Mouse (Mus musculus): Measurements from ENCODE around the gene Gbf1. TPM values are rescaled to one million over a fixed set of nuclear protein-coding genes. Genes with fewer than 3 reads are reported as not detected.
A peak's percentile ranks its signal among the peaks of the same experiment; 100 is the strongest.

Gbf1 gene
- polyA plus RNA-seq, 1 experiment from 2014 or later: 57.4 TPM

GRCm38 (mm10) chr19:46303251-46304215 is 151.2 kb downstream of the Gbf1 start:
- Histone ChIP-seq H3K9ac (replicated peaks) (no peak overlapping the region), H3K36me3 (peaks cover 5% of the 10 kb centered on the region; the same call in 1 of the 2 replicates), H3K4me3 (replicated peaks) (peak overlapping the region; percentile 65), H3K9me3 (no peaks in the 10 kb centered on the region), H3K4me1 (replicated peaks) (peaks cover 14% of the 10 kb centered on the region), H3K27me3 (peaks cover 32% of the 10 kb centered on the region), H3K27ac (no peak overlapping the region), H3K4me2 (peak overlapping the region; percentile 86)
- no peak for ATAC-seq (ENCODE audit: insufficient number of reproducible peaks, insufficient read depth, low FRiP score, low TSS enrichment, low read depth)
- 53% methylated on average over 18 of the region's 18 CpGs for WGBS

GRCm38 (mm10) chr19:46304216-46304841 is 152.0 kb downstream of the Gbf1 start, which contains the start of gene Nfkb2:
Nfkb2 (plus strand) TSS chr19:46304320.
- H3K27ac ChIP-seq: peak within 1 kb of the TSS; percentile 72

DNA sequence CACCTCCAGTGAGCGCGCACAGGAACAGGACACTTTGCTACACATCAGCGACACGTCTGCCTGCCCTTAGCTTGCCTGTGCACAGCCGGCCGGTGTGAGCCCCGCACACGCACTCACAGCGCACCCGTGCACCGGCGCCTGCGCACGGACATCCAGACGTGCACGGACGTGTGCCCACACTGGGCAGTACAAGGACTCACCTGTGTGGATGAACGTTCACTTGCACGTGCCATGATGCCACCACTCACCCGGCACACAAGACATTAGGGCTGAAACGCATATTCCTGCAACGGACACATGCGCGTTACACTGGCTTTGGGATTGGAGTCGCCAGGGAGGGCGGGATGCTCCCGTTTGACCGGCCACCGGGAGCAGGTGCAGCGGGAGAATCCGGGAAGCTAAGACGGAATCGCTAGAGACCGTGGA is 152.6 kb downstream of the Gbf1 start:
- H3K4me1 ChIP-seq (replicated peaks): peaks cover 19% of the 10 kb centered on the region
- H3K27me3 ChIP-seq: peaks cover 40% of the 10 kb centered on the region
- under 1% methylated on average over 34 of the region's 34 CpGs for WGBS
- H3K4me3 ChIP-seq (replicated peaks): peak overlapping the region; percentile 65
- H3K4me2 ChIP-seq: peak overlapping the region; percentile 86
- peak overlapping the region; percentile 66 for H3K9ac ChIP-seq (replicated peaks)
- H3K27ac ChIP-seq: no peak overlapping the region
- H3K9me3 ChIP-seq: no peaks in the 10 kb centered on the region
- peaks cover 9% of the 10 kb centered on the region; the same call in 1 of the 2 replicates for H3K36me3 ChIP-seq
- peak; percentile 27; the same call in 1 of the 2 replicates for ATAC-seq (ENCODE audit: insufficient number of reproducible peaks, insufficient read depth, low FRiP score, low TSS enrichment, low read depth)

More at GRCm38 (mm10) chr19:46304216-46304841, 152.0 kb downstream of the Gbf1 start, which contains the start of gene Nfkb2:
- peak; percentile 80 for ATAC-seq (ENCODE audit: insufficient number of reproducible peaks, insufficient read depth, low FRiP score, low TSS enrichment, low read depth)
- Histone ChIP-seq H3K9ac (replicated peaks) (peak within 1 kb of the TSS; percentile 66), H3K4me1 (replicated peaks) (peaks cover 19% of the 10 kb centered on the region), H3K4me2 (peak within 1 kb of the TSS; percentile 86), H3K9me3 (no peaks in the 10 kb centered on the region), H3K36me3 (peaks cover 5% of the 10 kb centered on the region; the same call in 1 of the 2 replicates), H3K27me3 (peaks cover 36% of the 10 kb centered on the region), H3K4me3 (replicated peaks) (peak within 1 kb of the TSS; percentile 65)
- WGBS: under 1% methylated on average over 39 of the region's 39 CpGs

DNA sequence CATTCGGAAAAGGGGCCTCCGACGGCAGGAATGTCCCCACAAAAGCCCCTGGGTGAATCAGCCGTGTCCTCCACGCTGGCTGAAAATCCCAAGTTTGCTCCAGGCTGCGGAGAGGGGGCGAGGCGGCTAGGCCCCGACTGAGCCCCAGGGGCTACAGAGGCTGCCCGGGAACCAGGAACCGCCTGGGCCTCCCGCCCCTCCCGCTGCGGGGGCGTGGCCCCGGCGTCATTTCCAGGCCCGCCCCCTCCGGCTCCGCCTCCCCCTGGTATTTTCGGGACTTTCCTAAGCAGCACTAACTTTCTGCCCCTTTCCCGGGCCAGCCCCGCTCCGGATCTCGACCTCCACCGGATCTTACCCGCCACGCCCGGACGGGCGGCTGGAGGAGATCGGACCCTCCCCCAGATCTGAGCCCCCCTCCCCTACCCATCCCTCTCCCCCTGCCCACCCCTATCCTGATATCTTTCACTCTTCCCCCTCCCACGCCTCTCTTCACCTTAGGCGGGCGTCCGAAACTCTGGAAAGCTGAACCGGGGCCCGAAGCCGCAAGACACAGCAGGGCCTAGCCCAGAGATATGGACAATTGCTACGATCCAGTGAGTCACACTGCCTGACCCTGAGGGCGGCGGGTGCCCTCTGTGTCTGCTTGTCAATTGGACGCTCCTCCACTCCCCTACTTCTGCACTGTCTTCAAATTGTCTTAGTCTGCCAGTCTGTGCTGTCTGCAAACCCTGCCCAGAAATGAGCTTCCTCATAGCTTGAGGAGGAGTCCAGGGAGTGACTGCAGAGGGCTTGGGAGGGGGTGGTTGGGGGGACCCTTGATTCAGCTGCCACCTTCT is 153.3 kb downstream of the Gbf1 start:
- peak overlapping the region; percentile 86 for H3K4me2 ChIP-seq
- H3K9me3 ChIP-seq: no peaks in the 10 kb centered on the region
- peaks cover 19% of the 10 kb centered on the region for H3K4me1 ChIP-seq (replicated peaks)
- under 1% methylated on average over 42 of the region's 43 CpGs for WGBS
- ATAC-seq (ENCODE audit: insufficient number of reproducible peaks, insufficient read depth, low FRiP score, low TSS enrichment, low read depth): peak; percentile 50
- H3K36me3 ChIP-seq: peaks cover 16% of the 10 kb centered on the region
- peak overlapping the region; percentile 66 for H3K9ac ChIP-seq (replicated peaks)
- H3K4me3 ChIP-seq (replicated peaks): peak overlapping the region; percentile 65
- 0 out of 2 replicates have a peak overlapping the region, but pooled peaks have one; percentile 17 for H3K27ac ChIP-seq
- peaks cover 43% of the 10 kb centered on the region for H3K27me3 ChIP-seq

- no peak overlapping the region for H3K27ac ChIP-seq
- WGBS: 60% methylated on average over 5 of the region's 5 CpGs
- H3K9me3 ChIP-seq: no peaks in the 10 kb centered on the region
- peak overlapping the region; percentile 86 for H3K4me2 ChIP-seq
- H3K27me3 ChIP-seq: peaks cover 43% of the 10 kb centered on the region
- peaks cover 19% of the 10 kb centered on the region for H3K4me1 ChIP-seq (replicated peaks)
- no peak for ATAC-seq (ENCODE audit: insufficient number of reproducible peaks, insufficient read depth, low FRiP score, low TSS enrichment, low read depth)
- peak overlapping the region; percentile 65 for H3K4me3 ChIP-seq (replicated peaks)
- H3K9ac ChIP-seq (replicated peaks): peak overlapping the region; percentile 66
- peaks cover 22% of the 10 kb centered on the region for H3K36me3 ChIP-seq
These were observed 153.9 kb downstream of the Gbf1 start for GRCm38 (mm10) chr19:46306268-46306610.

- Histone ChIP-seq H3K9ac (replicated peaks) (no peak overlapping the region), H3K9me3 (no peaks in the 10 kb centered on the region), H3K27ac (no peak overlapping the region), H3K36me3 (peaks cover 28% of the 10 kb centered on the region), H3K4me2 (no peak overlapping the region), H3K4me3 (replicated peaks) (no peak overlapping the region), H3K27me3 (peaks cover 43% of the 10 kb centered on the region), H3K4me1 (replicated peaks) (peaks cover 19% of the 10 kb centered on the region)
- ATAC-seq (ENCODE audit: insufficient number of reproducible peaks, insufficient read depth, low FRiP score, low TSS enrichment, low read depth): no peak
- 92% methylated on average over 9 of the region's 9 CpGs for WGBS
These were observed 154.5 kb downstream of the Gbf1 start for GRCm38 (mm10) chr19:46306751-46307289.

GRCm38 (mm10) chr19:46307781-46308180 is 155.5 kb downstream of the Gbf1 start:
- Histone ChIP-seq H3K4me3 (replicated peaks) (no peak overlapping the region), H3K27ac (no peak overlapping the region), H3K4me1 (replicated peaks) (peaks cover 19% of the 10 kb centered on the region), H3K27me3 (peaks cover 49% of the 10 kb centered on the region), H3K9ac (replicated peaks) (no peak overlapping the region), H3K4me2 (no peak overlapping the region), H3K9me3 (no peaks in the 10 kb centered on the region), H3K36me3 (peaks cover 34% of the 10 kb centered on the region)
- WGBS: 77% methylated on average over 16 of the region's 16 CpGs
- ATAC-seq (ENCODE audit: insufficient number of reproducible peaks, insufficient read depth, low FRiP score, low TSS enrichment, low read depth): no peak

DNA sequence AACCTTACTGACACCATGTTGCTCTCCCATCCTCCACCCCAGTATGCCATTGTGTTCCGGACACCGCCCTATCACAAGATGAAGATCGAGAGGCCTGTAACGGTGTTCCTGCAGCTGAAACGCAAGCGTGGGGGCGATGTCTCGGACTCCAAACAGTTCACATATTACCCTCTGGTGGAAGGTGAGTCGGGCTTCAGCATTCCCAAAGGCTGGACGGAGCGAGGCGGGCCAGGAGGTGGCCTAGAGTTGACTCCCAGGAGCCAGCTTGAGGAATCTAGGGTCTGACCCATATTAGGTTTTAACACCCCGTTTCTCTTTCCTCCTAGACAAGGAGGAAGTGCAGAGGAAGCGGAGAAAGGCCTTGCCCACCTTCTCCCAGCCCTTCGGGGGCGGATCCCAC is 156.0 kb downstream of the Gbf1 start:
- H3K4me1 ChIP-seq (replicated peaks): peaks cover 19% of the 10 kb centered on the region
- H3K27ac ChIP-seq: no peak overlapping the region
- peak overlapping the region; percentile 70 for H3K4me2 ChIP-seq
- H3K27me3 ChIP-seq: peaks cover 53% of the 10 kb centered on the region
- no peaks in the 10 kb centered on the region for H3K9me3 ChIP-seq
- peak overlapping the region; percentile 33 for H3K4me3 ChIP-seq (replicated peaks)
- no peak overlapping the region for H3K9ac ChIP-seq (replicated peaks)
- ATAC-seq (ENCODE audit: insufficient number of reproducible peaks, insufficient read depth, low FRiP score, low TSS enrichment, low read depth): no peak
- peaks cover 34% of the 10 kb centered on the region for H3K36me3 ChIP-seq
- 55% methylated on average over 16 of the region's 16 CpGs for WGBS

DNA sequence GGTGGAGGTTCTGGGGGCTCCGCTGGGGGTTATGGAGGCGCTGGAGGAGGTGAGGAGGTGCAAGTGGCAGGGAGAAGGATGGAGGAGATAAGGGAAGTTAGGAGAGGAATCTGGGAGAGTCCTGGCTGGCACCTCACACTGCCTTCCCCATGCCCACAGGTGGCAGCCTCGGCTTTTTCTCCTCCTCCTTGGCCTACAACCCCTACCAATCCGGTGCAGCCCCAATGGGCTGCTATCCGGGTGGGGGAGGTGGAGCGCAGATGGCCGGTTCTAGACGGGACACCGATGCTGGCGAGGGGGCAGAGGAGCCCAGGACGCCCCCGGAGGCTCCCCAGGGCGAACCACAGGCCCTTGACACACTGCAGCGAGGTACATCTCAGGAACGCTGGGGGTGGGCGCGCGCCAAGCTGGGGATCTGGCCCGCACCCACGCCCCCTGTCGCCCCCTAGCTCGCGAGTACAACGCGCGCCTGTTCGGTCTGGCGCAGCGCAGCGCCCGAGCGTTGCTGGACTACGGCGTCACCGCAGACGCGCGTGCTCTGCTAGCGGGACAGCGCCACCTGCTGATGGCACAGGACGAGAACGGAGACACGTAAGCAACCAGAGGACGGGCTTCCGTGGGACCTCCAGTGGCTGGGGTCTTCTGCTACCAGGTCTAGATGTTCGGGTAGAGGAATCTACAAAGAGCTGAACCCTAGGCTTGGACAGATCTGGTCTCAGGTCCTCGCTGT is 156.6 kb downstream of the Gbf1 start:
- H3K36me3 ChIP-seq: peaks cover 34% of the 10 kb centered on the region
- no peak for ATAC-seq (ENCODE audit: insufficient number of reproducible peaks, insufficient read depth, low FRiP score, low TSS enrichment, low read depth)
- H3K9me3 ChIP-seq: no peaks in the 10 kb centered on the region
- no peak overlapping the region for H3K27ac ChIP-seq
- peak overlapping the region; percentile 33 for H3K4me3 ChIP-seq (replicated peaks)
- WGBS: 1% methylated on average over 47 of the region's 47 CpGs
- H3K27me3 ChIP-seq: peaks cover 55% of the 10 kb centered on the region
- peaks cover 19% of the 10 kb centered on the region for H3K4me1 ChIP-seq (replicated peaks)
- peak overlapping the region; percentile 70 for H3K4me2 ChIP-seq
- peak overlapping the region; percentile 52; the same call in 1 of the 2 replicates for H3K9ac ChIP-seq (replicated peaks)

Measured in limb, embryonic 12.5 days (tissue).